Mouse (Mus musculus): ENCODE data around the gene Ptprt.

Gene Ptprt

DNA sequence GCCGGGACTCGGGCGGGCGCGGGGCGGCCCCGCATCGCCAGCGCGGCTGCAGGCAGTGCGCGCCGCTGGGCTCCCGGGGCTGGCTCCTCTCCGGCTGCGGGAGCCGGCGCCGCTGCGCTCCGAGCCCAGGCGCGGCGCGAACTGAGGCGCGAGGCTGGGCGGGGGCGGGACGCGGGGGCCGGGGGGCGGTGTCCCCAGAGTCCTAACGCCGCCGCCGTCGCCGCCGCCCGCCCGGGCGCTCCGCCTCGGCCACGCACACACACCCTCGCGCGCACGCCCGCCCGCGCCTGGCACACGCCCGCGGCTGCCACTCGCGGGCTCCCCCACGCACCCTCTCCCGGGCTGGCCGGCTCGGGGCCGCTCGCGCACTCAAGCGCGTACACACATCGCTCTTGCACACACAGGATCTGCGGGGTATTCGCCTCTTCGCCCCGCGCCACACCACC is at the start of gene Ptprt:
Gene Ptprt, minus strand, starts transcription at position 207 of the 446 bp plus-strand sequence.
- in situ Hi-C loops (cut with MboI), result no loop called here

DNA sequence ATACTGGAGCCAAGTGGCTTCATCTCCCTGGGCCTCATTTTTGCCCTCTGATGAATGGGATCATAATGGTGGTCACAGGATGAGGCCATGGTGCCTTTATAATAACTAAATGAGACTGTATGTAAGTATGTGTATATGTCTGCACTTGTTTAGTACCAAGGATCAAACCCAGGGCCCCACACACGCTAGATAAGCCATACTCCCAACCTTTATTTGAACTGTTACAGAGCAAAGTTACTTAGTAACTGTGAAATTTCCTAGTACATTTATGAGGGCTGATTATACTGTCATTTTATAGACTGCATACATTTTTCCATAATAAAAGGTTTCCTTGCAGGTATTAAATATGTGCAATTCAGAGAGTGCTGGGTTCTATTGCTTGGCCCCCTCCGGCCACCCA is 49.5 kb upstream of the Ptprt start:
- in situ Hi-C loops (cut with MboI), result no loop called here

DNA sequence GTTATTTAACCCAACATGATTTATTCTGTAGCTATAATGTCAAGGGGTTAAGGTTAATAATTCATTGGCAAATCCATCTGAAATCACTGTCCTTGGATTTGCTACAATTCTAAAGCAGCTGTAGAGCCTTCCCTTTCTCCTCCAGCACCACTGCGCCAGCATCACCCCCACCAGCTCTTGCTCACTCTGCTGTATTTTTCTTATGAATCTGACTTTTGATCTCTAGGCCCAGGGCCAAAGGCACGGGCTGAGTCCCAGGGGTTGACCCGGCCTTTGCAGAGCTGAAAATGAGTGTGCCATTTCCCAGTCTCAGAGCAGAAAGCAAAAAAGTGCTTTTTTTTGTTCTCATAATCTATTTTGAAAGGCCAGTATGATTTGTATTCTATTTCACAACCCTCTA is 38.7 kb upstream of the Ptprt start:
- in situ Hi-C loops (cut with MboI), result no loop called here

- in situ Hi-C loops (cut with MboI), result no loop called here
Observed at GRCm38 (mm10) chr2:162699036-162699435, 38.1 kb upstream of the Ptprt start.

- in situ Hi-C loops (cut with MboI), result no loop called here
Observed at GRCm38 (mm10) chr2:162698068-162698467, 37.1 kb upstream of the Ptprt start.

- in situ Hi-C loops (cut with MboI), result no loop called here
Observed at GRCm38 (mm10) chr2:162697151-162697550, 36.2 kb upstream of the Ptprt start.

- in situ Hi-C loops (cut with MboI), result no loop called here
Observed at GRCm38 (mm10) chr2:162692143-162692542, 31.2 kb upstream of the Ptprt start.

DNA sequence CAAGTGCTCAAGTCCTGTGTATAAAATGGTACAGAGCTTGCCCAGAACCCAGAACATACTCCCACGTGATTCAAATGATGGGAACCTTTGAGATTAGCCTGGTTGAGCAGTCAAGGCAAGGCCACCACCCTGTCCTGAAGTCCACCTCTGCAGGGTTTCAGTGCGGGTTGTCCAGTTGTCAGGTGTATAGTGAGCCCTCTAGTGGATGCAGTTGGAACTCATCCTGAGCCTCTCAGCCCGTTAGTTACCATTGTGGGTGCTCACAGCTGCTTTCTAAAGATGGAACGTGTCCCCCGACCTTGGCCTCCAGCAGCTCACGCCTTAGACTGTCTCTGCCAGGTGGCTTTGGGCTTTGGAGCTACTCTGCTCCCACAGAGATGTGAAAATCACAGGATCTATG is 21.7 kb upstream of the Ptprt start:
- in situ Hi-C loops (cut with MboI), result no loop called here

DNA sequence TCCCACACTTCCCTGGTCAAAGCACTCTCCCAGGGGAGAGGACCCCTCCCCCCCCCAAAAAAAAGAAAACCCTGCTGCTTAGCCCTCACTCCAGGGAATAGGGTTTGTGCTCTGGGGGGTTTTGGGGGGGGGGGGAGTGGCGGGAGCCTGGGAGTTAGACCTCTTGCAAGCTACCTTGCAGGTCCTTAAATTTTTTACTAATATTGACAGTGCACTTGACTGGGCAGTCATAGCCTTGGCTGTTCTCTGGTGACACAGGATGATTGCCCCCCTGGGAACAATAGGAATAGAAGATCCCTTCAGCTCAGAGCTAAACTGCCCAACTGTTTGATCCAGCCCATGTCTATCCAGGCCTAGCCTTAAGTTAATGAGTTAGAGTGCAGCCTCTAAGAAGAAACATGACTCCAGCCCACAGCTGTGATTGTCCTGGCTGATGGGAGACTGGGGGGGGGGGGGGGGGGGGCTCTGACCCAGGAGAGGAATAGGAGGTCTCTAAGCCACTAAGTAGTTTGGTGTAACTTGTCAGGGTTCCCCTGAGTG is 1.6 kb upstream of the Ptprt start:
- in situ Hi-C loops (cut with MboI), result no loop called here

- in situ Hi-C loops (cut with MboI), result no loop called here
Observed at GRCm38 (mm10) chr2:162661733-162662132, 786 bp upstream of the Ptprt start.

DNA sequence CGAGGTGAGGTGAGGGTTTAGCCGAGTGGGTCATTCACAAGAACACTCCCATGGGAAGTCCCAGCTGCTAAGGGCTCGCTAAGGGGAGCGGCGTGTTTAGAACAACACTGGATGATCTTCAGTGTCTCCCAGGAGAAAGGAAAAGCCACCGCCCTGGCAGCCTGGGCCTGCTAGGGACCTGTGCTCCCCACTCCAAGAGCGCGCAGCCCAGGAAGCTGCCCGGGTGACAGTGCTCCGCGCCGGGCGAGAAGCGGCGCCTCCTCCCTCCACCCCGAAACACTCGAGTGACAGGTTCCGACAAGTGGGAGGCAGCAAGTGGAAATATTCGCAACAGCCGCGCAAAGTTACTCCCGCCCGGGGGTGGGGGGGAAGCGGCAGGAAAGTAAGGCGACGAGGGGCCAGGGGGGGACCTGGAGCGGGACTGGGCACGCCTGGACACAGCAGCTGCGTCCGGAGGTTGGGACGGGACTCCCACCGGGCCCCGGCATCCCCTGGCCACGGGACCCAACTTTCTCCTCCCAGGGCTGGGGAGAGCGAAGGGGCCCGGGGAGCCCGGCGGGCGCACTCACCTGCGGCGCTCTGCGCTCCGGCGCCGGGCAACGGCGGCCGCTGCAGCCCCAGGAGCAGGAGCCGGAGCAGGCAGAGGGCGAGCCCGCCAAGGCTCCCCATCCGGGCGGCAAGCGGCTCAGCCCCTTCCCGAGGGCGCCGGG is 561 bp downstream of the Ptprt start:
- in situ Hi-C loops (cut with MboI), result no loop called here

DNA sequence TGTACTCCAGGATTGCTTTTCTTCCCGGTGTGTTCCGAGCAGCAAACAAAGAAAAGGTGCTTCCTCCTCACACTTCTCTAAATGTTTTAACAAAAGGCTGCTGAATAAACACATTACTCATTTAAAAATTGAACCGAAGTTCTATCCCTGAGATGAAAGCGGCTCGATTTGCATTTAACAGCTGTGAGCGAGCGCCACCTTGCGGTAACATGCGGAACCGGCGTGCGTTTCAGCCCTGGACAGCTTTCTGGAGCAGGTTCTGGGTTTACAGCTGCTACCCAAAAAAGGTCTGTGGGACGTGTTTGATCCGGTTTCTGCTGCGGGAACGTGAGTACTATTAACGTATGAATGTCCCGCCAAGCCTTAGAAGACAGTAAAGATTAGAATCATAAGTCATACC is 1.9 kb downstream of the Ptprt start:
- in situ Hi-C loops (cut with MboI), result no loop called here

DNA sequence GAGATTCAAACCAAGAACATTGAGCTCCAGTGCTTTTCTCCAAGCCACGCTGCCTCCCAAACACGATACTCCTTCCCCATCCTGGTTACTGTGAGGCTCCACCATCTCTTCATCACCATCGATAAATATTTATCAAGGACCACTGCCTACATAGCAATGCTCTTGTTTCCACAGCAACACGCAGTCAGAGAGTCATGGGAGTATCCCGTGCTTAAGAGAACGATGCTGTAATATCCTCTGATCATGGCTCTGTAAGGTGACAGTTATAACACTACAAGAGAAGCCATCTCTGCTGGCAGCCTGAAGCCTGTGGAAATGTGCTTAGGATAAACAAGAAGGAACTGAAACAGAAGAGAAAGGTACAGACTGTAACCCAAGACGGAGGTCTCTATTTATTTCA is 3.4 kb downstream of the Ptprt start:
- in situ Hi-C loops (cut with MboI), result no loop called here

- in situ Hi-C loops (cut with MboI), result no loop called here
Observed at GRCm38 (mm10) chr2:162654416-162654815, 6.5 kb downstream of the Ptprt start.

DNA sequence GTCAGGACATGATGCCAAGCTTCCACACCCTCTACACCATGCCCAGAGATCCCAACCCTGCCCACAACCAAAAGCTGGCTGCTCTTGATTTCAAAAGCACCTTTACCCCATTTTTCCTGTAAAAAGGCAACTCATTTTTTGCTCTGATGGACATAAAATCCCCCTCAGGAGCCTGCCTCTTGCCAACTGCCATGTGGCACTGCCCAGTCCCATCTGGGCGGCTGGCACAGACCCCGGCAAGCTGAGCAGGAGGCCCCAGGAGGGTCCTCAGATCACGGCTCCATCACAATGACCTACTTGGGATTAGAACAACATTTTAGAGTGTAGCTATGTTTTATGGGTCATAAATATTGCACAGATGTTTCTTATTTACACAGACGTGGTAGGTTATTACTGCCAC is 22.3 kb downstream of the Ptprt start:
- in situ Hi-C loops (cut with MboI), result no loop called here

- in situ Hi-C loops (cut with MboI), result no loop called here
Observed at GRCm38 (mm10) chr2:162637537-162637936, 23.4 kb downstream of the Ptprt start.

GRCm38 (mm10) chr2:162636387-162637009 is 24.4 kb downstream of the Ptprt start:
- in situ Hi-C loops (cut with MboI), result no loop called here

DNA sequence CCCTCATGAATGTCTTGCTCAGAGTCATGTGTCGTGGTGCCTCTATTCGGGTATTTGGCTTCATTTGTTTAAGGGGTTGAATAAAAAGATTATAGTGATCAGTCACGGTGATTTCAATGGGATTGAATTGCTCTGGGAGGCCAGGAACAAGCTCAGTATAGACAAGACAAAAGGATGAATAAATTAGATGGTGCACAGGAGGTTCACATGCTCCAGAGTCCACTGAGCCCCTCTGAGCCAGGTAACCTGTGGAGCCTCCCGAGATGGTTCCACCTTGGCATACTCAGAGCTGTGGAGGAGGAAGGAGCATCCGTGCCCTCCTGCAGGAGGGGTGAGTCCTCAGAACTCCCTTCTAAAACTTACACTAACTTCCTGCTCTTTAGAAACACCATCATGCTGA is 26.0 kb downstream of the Ptprt start:
- in situ Hi-C loops (cut with MboI), result no loop called here

DNA sequence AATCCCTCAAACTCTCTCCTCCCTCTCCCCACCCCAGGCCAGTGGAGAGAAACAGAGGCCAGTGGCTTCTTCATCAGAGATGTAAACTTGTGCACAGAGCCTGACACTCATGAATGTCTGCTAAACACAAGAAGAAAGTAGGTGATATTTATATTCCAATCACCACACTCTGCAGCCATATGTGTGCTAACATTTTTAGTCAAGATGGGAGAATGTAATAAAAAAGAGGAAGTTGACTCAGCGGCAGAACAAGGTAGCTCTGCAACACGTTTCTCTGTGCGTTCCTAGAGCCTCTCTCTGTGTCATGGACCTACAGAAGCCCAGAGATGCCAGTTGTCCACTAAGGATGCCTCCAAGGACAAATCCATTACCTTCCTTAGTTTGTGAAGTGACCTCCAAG is 34.9 kb downstream of the Ptprt start:
- in situ Hi-C loops (cut with MboI), result no loop called here

DNA sequence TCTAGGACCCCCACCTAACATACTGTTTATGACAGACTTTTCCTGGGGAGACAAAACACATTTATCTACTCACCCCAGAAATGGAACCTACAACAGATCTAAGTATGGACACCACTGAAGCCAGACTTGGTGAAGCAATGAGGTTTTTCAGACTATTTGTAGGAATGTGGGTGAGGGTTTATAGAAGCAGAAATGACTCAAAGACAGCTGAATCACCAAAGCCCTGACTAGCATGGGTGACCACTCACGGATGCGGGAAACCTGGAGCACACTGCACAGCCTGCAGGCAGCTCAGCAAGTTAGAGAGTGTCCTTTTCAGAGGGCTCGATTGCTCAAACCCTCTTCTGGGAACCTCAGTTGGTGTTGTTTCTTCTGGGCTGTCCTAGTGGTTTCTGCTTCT is 36.2 kb downstream of the Ptprt start:
- in situ Hi-C loops (cut with MboI), result no loop called here

GRCm38 (mm10) chr2:162614256-162614655 is 46.7 kb downstream of the Ptprt start:
- in situ Hi-C loops (cut with MboI), result no loop called here

DNA sequence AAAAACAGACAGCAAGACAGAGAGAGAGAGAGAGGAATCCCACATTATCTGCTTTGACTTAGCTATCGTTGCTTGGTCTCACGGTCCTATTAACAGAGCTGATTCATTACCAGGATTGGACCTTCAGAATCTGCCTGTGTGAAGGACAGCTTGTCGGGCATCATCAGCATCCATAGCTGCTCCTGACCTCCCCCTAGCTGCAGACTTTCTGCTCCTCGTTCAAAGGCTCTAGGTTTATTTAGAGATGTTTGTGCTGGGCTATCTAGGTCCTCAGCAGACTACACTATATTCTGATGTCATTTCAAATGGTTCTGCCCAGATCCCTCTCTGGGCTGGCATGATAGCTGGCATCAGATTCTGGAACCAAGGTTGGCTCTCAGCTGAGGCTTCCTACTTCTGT is 47.5 kb downstream of the Ptprt start:
- in situ Hi-C loops (cut with MboI), result no loop called here

DNA sequence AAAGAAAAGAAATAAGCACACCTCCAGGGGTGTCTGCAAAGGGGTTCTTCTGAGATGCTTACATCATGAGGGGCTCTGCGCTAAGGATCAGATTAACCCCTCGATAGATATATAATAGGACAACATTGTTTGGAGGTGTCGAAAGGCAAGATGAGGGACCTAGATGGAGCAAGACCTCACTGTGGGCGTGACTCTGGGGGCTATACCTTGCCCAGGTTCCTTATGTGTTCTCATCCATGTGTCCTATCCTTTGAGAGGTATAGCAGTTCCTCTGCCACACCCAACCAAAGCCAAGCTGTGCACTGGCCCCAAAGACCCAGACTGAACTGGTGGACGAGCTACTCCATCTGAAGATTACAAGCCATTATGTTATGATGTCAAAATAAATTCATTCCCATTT is 58.2 kb downstream of the Ptprt start:
- in situ Hi-C loops (cut with MboI), result no loop called here

DNA sequence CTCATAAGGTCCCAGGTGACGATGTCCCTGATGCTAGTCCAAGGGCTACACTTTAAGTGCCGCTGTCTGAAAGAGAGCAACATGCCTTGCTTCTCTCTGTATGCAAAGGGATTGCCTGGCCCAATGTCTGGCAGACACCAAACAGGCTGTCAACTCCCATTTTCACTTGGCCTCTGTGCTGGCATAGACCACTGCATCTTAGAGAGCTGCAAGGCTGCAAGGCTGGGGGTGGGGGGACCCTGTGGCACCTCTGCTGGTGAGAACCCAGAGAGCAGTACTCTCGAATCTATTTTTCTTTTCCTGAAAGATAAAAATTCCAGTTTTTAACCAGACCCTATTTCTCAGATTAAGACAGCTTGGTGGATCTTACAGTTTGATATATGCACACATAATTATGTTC is 69.6 kb downstream of the Ptprt start:
- in situ Hi-C loops (cut with MboI), result no loop called here
